Mouse (Mus musculus) hindbrain, embryonic 13.5 days (tissue): ENCODE results near the gene Spata17. TPM values are rescaled to one million over a fixed set of nuclear protein-coding genes. Genes with fewer than 3 reads are reported as not detected.
A peak's percentile ranks its signal among the peaks of the same experiment; 100 is the strongest.

Source experiments
- ATAC-seq: fragments of 200-750 bp; cut with Nextera tagmentation; 2 replicates; pipeline ENCODE4 v1.8.0; 2017; ENCODE audit warnings: moderate TSS enrichment; ENCODE audit not compliant: low FRiP score
- H3K27ac ChIP-seq: fragments of 300-500 bp; sonication (generic); 2 replicates; pipeline ENCODE4 v1.5.1; 2015; ENCODE audit warnings: inconsistent platforms, mild to moderate bottlenecking, moderate library complexity
- H3K27me3 ChIP-seq: fragments of 300-500 bp; sonication (generic); 2 replicates; pipeline ENCODE4 v1.6.1; 2015; ENCODE audit warnings: mild to moderate bottlenecking, inconsistent platforms
- H3K36me3 ChIP-seq: fragments of 300-500 bp; sonication (generic); 2 replicates; pipeline ENCODE4 v1.6.1; 2015; ENCODE audit warnings: mild to moderate bottlenecking, inconsistent platforms
- H3K4me1 ChIP-seq: fragments of 300-500 bp; sonication (generic); replicated peaks from 2 replicates; pipeline ENCODE4 v1.6.1; 2015; ENCODE audit warnings: inconsistent platforms
- H3K4me2 ChIP-seq: fragments of 300-500 bp; sonication (generic); 2 replicates; pipeline ENCODE4 v1.6.1; 2015; ENCODE audit warnings: inconsistent platforms, mild to moderate bottlenecking, moderate library complexity
- H3K4me3 ChIP-seq: fragments of 300-500 bp; sonication (generic); 2 replicates; pipeline ENCODE4 v1.5.1; 2015; ENCODE audit warnings: mild to moderate bottlenecking, inconsistent platforms
- H3K9ac ChIP-seq: fragments of 300-500 bp; sonication (generic); 2 replicates; pipeline ENCODE4 v1.6.1; 2015; ENCODE audit warnings: mild to moderate bottlenecking, inconsistent platforms
- H3K9me3 ChIP-seq: fragments of 300-500 bp; sonication (generic); 2 replicates; pipeline ENCODE4 v1.6.1; 2016; ENCODE audit warnings: inconsistent platforms
- WGBS: fragments of 180-500 bp; shearing (Covaris S2); methylation state at CpG from one replicate; pipeline ENCODE4 v1.1.7; 2015; 5-methylcytosine and 5-hydroxymethylcytosine counted together
- polyA plus RNA-seq: library from polyadenylated mRNA; unstranded; fragments of >200 nt; fragmentation: Nextera tagmentation; extraction: Ambion mirVana; gene quantifications from 2 replicates; pipeline ENCODE4 v1.2.1, GENCODE M21; 2015

The Spata17 gene
- polyA plus RNA-seq, 1 experiment from 2014 or later = 3.0 TPM

GRCm38 (mm10) chr1:187113716-187114115, 101.5 kb downstream of the Spata17 start:
- no peak for ATAC-seq
- no peaks in the 10 kb centered on the region for H3K9me3 ChIP-seq
- 80% methylated on average over 9 of the region's 9 CpGs for WGBS

GRCm38 (mm10) chr1:187102130-187102529, 113.1 kb downstream of the Spata17 start:
- WGBS = 85% methylated on average over 4 of the region's 4 CpGs
- no peak for ATAC-seq
- H3K4me2 ChIP-seq = no peak overlapping the region

More at GRCm38 (mm10) chr1:187113716-187114115, 101.5 kb downstream of the Spata17 start:
- H3K27me3 ChIP-seq = no peaks in the 10 kb centered on the region
- no peaks in the 10 kb centered on the region for H3K36me3 ChIP-seq
- H3K27ac ChIP-seq = no peak overlapping the region
- no peak overlapping the region for H3K4me3 ChIP-seq
- H3K9ac ChIP-seq = no peak overlapping the region
- H3K4me1 ChIP-seq = no peaks in the 10 kb centered on the region
- no peak overlapping the region for H3K4me2 ChIP-seq

GRCm38 (mm10) chr1:187101202-187101601, 114.1 kb downstream of the Spata17 start:
- no peaks in the 10 kb centered on the region for H3K36me3 ChIP-seq
- 83% methylated on average over 3 of the region's 3 CpGs for WGBS
- no peak for ATAC-seq

More at GRCm38 (mm10) chr1:187102130-187102529, 113.1 kb downstream of the Spata17 start:
- H3K36me3 ChIP-seq = no peaks in the 10 kb centered on the region
- H3K4me1 ChIP-seq = no peaks in the 10 kb centered on the region
- no peak overlapping the region for H3K9ac ChIP-seq
- H3K9me3 ChIP-seq = 0 out of 2 replicates have a peak, but pooled peaks cover 3% of the 10 kb centered on the region
- no peak overlapping the region for H3K27ac ChIP-seq
- no peak overlapping the region for H3K4me3 ChIP-seq
- no peaks in the 10 kb centered on the region for H3K27me3 ChIP-seq

GRCm38 (mm10) chr1:187100624-187101023, 114.6 kb downstream of the Spata17 start:
- Histone ChIP-seq H3K4me3 (no peak overlapping the region), H3K36me3 (no peaks in the 10 kb centered on the region), H3K9ac (no peak overlapping the region), H3K27ac (no peak overlapping the region), H3K4me2 (no peak overlapping the region), H3K9me3 (0 out of 2 replicates have a peak, but pooled peaks cover under 1% of the 10 kb centered on the region), H3K4me1 (no peaks in the 10 kb centered on the region), H3K27me3 (no peaks in the 10 kb centered on the region)
- no peak for ATAC-seq
- WGBS = 89% methylated on average over 3 of the region's 3 CpGs

More at GRCm38 (mm10) chr1:187101202-187101601, 114.1 kb downstream of the Spata17 start:
- Histone ChIP-seq H3K27ac (no peak overlapping the region), H3K9me3 (0 out of 2 replicates have a peak, but pooled peaks cover 3% of the 10 kb centered on the region), H3K4me3 (no peak overlapping the region), H3K4me1 (no peaks in the 10 kb centered on the region), H3K4me2 (no peak overlapping the region), H3K9ac (no peak overlapping the region), H3K27me3 (no peaks in the 10 kb centered on the region)

- no peak for ATAC-seq
- WGBS = 77% methylated on average over 6 of the region's 6 CpGs
- Histone ChIP-seq H3K9me3 (no peaks in the 10 kb centered on the region), H3K4me2 (no peak overlapping the region), H3K9ac (no peak overlapping the region), H3K27ac (no peak overlapping the region), H3K36me3 (no peaks in the 10 kb centered on the region), H3K27me3 (no peaks in the 10 kb centered on the region), H3K4me3 (no peak overlapping the region), H3K4me1 (no peaks in the 10 kb centered on the region)
These were observed 117.0 kb downstream of the Spata17 start for GRCm38 (mm10) chr1:187098285-187098684.

GRCm38 (mm10) chr1:187092546-187092945, 122.7 kb downstream of the Spata17 start:
- Histone ChIP-seq H3K4me3 (no peak overlapping the region), H3K4me2 (no peak overlapping the region), H3K9me3 (no peaks in the 10 kb centered on the region), H3K9ac (no peak overlapping the region), H3K4me1 (0 out of 2 replicates have a peak, but pooled peaks cover 4% of the 10 kb centered on the region), H3K36me3 (no peaks in the 10 kb centered on the region), H3K27ac (no peak overlapping the region), H3K27me3 (no peaks in the 10 kb centered on the region)
- ATAC-seq = no peak
- WGBS = 72% methylated on average over 14 of the region's 14 CpGs

- no peak overlapping the region for H3K27ac ChIP-seq
- H3K9me3 ChIP-seq = no peaks in the 10 kb centered on the region
- no peak overlapping the region for H3K4me2 ChIP-seq
- H3K4me3 ChIP-seq = no peak overlapping the region
- H3K27me3 ChIP-seq = 0 out of 2 replicates have a peak, but pooled peaks cover 3% of the 10 kb centered on the region
- H3K9ac ChIP-seq = no peak overlapping the region
- H3K36me3 ChIP-seq = no peaks in the 10 kb centered on the region
- ATAC-seq = no peak
- 90% methylated on average over 3 of the region's 3 CpGs for WGBS
- H3K4me1 ChIP-seq = 0 out of 2 replicates have a peak, but pooled peaks cover 4% of the 10 kb centered on the region
These were observed 126.4 kb downstream of the Spata17 start for GRCm38 (mm10) chr1:187088660-187089395.

- H3K4me3 ChIP-seq = no peak overlapping the region
- H3K4me1 ChIP-seq = no peaks in the 10 kb centered on the region
- H3K9me3 ChIP-seq = peaks cover 2% of the 10 kb centered on the region; the same call in 1 of the 2 replicates
- 78% methylated on average over 6 of the region's 6 CpGs for WGBS
- no peak overlapping the region for H3K9ac ChIP-seq
- no peak overlapping the region for H3K27ac ChIP-seq
- H3K36me3 ChIP-seq = no peaks in the 10 kb centered on the region
- H3K27me3 ChIP-seq = 0 out of 2 replicates have a peak, but pooled peaks cover 6% of the 10 kb centered on the region
- no peak for ATAC-seq
- H3K4me2 ChIP-seq = no peak overlapping the region
These were observed 129.2 kb downstream of the Spata17 start for GRCm38 (mm10) chr1:187086027-187086426.

- H3K4me1 ChIP-seq = peaks cover 14% of the 10 kb centered on the region
- WGBS = 25% methylated on average over 9 of the region's 9 CpGs
- peaks cover 17% of the 10 kb centered on the region for H3K27me3 ChIP-seq
- H3K4me2 ChIP-seq = no peak overlapping the region
- no peaks in the 10 kb centered on the region for H3K36me3 ChIP-seq
- ATAC-seq = no peak
- H3K9me3 ChIP-seq = peaks cover 6% of the 10 kb centered on the region; the same call in 1 of the 2 replicates
- H3K27ac ChIP-seq = peak overlapping the region; percentile 61; the same call in 1 of the 2 replicates
- no peak overlapping the region for H3K9ac ChIP-seq
- H3K4me3 ChIP-seq = no peak overlapping the region
These were observed 137.9 kb downstream of the Spata17 start for GRCm38 (mm10) chr1:187077352-187077751.

- peak overlapping the region; percentile 61; the same call in 1 of the 2 replicates for H3K27ac ChIP-seq
- peaks cover 15% of the 10 kb centered on the region for H3K27me3 ChIP-seq
- no peak overlapping the region for H3K4me3 ChIP-seq
- no peak overlapping the region for H3K4me2 ChIP-seq
- no peak for ATAC-seq
- H3K36me3 ChIP-seq = no peaks in the 10 kb centered on the region
- peaks cover 14% of the 10 kb centered on the region for H3K4me1 ChIP-seq
- peaks cover 6% of the 10 kb centered on the region; the same call in 1 of the 2 replicates for H3K9me3 ChIP-seq
- no peak overlapping the region for H3K9ac ChIP-seq
- 21% methylated on average over 3 of the region's 3 CpGs for WGBS
These were observed 138.3 kb downstream of the Spata17 start for GRCm38 (mm10) chr1:187077043-187077334.

GRCm38 (mm10) chr1:187076198-187077042, 138.8 kb downstream of the Spata17 start:
- no peak overlapping the region for H3K27ac ChIP-seq
- ATAC-seq = no peak

GRCm38 (mm10) chr1:187059874-187060273, 155.4 kb downstream of the Spata17 start:
- H3K4me3 ChIP-seq = no peak overlapping the region
- WGBS = 94% methylated on average over 1 of the region's 1 CpGs

More at GRCm38 (mm10) chr1:187076198-187077042, 138.8 kb downstream of the Spata17 start:
- Histone ChIP-seq H3K4me3 (no peak overlapping the region), H3K9me3 (peaks cover 6% of the 10 kb centered on the region; the same call in 1 of the 2 replicates), H3K36me3 (no peaks in the 10 kb centered on the region), H3K4me1 (peaks cover 14% of the 10 kb centered on the region), H3K4me2 (no peak overlapping the region), H3K27me3 (peaks cover 14% of the 10 kb centered on the region), H3K9ac (no peak overlapping the region)
- 33% methylated on average over 3 of the region's 3 CpGs for WGBS

More at GRCm38 (mm10) chr1:187059874-187060273, 155.4 kb downstream of the Spata17 start:
- Histone ChIP-seq H3K4me1 (no peaks in the 10 kb centered on the region), H3K9ac (no peak overlapping the region), H3K9me3 (no peaks in the 10 kb centered on the region), H3K4me2 (no peak overlapping the region), H3K27me3 (peaks cover 3% of the 10 kb centered on the region; the same call in 1 of the 2 replicates), H3K36me3 (no peaks in the 10 kb centered on the region), H3K27ac (no peak overlapping the region)
- ATAC-seq = no peak
